Mouse (Mus musculus): ENCODE results near the gene Cry2.

DNA sequence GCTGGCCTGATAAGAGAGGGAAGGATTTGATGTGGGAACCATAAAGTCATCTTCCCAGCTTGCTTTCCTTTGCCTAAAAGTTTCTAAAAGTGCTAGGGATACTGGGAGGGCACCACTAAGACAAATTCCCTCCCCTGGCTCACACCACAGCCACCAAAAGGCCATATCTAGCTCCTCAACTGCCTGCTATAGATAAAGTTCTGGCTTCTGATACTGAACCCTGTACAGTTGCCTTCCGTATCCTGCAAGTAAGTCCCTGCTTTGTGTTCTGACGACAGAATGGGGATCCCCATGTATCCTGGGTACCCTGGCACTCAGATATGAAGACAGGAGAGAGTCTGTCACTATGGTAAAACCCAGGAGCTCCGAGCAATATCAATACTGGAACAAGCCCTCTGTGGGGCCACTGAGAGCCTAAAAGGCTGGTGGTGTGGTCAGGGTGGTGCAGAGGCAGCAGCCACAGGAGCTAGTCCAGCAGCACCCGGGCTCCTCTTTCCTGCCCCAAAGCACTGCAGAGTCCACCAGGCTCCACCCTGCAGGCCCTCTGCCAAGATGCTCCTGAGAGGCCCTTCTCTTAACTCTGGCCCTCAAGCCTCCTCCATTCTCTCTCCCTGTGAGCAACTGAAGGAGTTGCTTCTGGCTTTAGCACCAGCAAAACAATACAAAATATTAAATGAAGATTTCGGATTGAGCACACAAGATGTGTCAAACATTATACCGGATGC lies 43.5 kb downstream of the Cry2 start:
- no peak for TF ChIP-seq CTCF (IDR thresholded peaks at IDR 0.05; ENCODE audit: control insufficient read depth, insufficient read depth, insufficient replicate concordance, low read depth, low read length)
- TF ChIP-seq POLR2A (IDR thresholded peaks at IDR 0.05; ENCODE audit: control insufficient read depth, low read depth, low read length) = no peak

Measured in testis, adult 2 months (tissue).